Mouse (Mus musculus): ENCODE data around the gene Cfap20.

Gene Cfap20

DNA sequence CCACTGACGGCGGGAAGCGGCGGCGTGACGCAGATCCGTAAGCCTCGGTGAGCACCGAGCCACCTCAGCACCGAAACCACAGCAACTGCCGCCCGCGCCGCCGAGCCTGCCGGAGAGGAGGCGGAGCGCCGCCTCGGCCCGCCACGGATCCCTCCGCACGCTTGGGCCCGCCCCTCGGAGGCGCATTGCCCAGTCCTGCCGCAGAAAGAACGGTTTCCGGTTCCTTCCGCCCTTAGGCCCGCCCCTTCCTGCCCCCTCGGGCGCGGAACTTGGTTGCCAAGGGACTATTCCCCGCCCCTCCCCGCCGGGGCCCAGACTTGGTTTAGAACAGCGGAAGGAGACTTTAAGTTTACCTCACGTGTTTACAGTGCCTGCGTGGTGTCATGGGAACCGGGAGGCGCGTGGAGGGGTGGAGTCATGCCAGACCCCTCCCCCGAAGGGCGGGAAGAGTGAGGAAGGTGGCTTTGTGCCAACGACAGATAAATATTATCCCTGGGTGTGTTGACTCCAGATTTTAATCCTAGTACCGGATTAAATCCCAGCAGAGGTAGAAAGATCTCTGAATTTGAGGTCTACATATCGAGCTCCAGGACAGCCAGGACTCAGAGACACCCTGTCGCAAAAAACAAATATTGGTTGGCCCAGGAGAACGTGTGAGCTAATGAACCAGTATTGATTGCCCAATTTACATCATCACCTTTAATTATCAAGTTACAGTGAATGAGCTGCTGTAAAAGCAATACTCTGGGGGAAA, at the start of gene Cfap20:
Gene Cfap20, minus strand, starts transcription at position 184 of the 754 bp plus-strand sequence.
- DNase-seq = peak; percentile 100

DNA sequence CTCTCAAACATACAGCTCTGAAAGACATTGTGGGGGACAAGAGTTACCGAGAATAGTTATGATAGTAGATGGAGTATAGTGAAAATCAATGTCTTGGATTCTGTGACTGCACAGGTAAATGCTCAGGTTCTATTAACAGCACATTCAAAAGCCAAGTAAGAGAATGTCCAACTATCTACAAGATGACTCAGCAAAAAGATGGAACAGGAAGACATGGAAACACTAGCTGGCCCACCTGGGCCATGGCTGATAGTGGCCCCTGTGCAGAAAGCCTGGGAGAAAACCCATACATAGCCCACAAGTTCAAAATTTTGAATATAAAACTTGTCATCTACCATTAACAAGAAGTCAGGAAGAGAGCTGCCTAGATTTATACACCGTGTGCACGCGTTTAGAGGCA, 35.3 kb upstream of the Cfap20 start:
- DNase-seq = no peak

DNA sequence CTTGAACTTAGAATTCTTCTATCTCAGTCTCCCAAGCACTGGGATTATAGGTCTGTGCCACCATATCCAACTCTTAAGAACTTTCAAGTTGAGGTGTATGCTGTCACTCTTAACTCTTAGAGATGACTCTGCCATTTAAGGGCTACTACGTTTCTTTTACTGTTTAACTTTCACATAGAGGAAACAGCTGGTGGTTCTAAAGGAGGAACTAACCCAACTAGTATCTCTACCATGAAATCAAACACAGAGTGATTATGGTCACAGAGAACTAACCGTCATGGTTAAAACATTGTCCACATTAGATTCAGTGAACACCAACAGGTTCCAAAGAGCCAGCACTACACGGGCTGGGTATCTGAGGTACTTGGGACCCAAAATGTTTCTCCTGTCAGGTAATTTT, 34.3 kb upstream of the Cfap20 start:
- no peak for DNase-seq

DNA sequence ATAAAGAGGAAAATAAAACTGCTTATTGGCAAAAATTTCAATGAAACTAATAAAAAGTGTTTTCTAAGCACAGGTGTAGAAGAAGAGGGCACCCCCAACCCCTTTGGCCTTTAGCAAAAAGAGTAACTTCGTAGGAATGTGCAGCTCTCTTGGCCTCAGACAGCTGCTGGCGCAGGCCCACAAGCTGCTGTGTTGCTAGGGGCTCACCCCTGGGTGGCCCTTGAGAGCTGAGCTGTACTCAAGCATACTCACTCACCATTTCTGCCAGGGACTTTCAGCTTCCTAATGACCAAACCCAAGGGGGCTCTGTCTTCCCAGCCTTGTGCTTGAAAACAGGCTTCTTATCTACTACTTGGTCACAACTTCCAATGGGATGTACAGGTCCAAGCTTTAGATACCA, 31.9 kb upstream of the Cfap20 start:
- DNase-seq = no peak

DNA sequence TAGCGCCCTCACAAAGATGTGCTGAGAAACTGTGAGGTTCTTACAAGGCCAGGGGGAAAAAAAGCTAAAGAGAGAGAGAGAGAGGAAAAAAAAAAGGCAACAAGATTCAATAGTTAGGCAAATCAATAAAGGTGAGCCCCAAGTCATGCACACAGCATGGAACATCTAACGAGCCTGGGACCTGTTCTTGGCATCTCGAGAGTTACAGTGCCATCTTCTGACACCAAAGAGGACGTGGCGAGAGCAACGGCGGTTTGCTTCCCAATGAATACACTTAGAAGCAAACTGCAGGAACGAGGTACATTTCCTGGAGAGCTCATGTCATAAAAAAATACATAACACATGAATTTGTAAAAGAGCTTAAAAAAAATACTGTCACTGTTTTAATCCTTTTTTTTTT, 17.8 kb upstream of the Cfap20 start:
- no peak for DNase-seq

DNA sequence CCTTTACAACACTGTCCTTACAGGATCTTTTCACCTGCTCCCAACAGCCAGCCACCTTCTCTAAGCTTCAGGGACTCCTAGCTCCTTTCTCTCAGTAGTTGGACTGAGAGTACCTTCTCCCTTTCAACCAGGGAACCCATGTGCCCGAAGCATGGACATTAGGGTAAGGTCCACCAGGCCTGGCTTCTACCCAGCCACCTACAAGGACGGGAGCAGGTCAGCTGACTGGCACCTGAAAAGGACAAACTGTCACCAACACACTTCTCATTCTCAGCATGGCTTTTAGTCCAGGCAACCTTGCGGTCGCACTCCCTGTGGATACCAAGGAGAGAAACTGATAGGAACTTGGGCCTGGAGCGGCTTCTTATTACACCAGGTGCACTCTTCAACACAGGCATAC, 15.6 kb upstream of the Cfap20 start:
- no peak for DNase-seq

DNA sequence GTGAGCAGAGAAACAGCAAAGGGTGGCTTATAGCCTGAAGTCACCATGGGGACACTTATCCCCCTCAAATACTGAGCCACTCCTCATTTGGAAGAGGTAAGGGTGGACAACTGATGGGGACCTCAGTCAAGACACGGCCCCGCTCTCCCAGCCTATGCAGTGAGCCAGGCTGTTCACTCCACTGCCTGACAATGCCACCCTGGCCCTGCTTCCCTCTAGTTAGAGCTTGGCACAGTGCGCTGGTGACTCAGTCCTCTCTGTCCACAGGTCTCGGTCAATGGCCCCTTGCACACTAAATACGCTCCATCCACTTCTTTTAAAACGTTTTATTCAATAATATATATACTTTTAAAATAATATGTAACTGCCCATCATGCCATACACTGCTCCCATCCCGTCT, 13.0 kb upstream of the Cfap20 start:
- DNase-seq = no peak

DNA sequence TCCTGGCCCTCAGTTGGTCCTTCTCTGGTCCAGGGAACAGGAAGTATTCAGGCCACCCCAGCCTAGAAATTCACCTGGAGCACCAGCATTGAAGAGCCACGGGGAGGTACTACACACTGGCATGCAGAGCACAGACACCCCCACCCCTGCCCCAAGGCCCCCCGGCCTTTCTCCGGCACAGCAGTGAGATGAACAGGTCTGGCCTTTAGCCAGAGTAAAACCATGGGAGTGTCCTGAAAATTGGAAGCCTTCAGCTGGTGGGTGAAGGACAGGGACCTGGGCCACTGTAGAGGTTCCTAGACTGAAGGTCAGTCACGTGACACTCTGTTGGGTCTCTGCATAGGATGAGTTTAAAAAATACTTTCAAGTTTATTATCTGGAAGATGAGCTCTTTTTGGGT, 10.4 kb upstream of the Cfap20 start:
- no peak for DNase-seq

DNA sequence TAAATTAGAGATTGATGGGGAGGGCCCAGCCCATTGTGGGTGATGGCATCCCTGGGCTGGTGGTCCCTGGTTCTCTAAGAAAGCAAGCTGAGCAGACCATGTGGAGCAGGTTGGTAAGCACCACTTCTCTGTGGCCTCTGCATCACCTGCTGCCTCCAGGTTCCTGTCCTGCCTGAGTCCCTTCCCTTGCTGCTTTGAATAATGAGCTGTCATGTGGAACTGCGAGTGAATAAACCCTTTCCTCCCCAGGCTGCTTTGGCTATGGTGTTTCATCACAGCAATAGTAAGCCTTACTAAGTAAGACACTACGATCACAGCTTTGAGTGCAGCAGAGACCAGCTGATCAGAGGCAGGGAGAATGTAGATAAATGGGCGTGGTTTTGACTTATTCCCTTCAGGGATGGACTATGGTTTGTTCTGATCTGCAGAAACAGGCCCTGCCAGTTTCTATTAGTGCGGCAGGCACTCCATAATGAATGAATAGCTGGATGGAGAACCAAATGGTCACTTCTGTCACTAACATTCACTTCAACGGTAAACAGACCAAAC, 6.9 kb upstream of the Cfap20 start:
- DNase-seq = no peak

DNA sequence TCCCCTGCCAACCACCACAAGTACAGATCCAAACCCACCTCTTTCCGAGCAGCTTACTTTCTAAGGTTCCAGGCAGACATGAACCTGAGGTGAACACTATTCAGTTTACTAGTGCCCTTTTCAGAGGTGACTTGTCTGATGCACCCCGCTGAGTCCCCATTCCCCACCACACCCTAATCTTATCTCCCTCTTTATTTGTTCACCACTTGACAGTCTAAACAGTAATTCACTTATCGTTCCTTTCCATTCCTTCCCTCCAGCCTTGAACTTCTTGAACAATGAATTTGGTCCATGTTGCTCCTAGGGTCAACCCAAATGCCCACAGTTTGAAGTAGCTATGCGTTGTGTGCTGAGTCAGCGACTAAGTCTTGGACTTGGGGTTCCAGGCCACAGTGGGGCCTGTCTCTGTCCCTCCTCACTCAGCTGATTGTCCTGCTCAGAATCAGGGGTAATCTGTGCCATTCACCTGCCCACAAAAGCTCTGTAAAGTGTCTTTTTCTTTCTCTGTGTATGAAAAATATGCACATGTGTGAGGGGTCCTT, 5.6 kb upstream of the Cfap20 start:
- DNase-seq = no peak

DNA sequence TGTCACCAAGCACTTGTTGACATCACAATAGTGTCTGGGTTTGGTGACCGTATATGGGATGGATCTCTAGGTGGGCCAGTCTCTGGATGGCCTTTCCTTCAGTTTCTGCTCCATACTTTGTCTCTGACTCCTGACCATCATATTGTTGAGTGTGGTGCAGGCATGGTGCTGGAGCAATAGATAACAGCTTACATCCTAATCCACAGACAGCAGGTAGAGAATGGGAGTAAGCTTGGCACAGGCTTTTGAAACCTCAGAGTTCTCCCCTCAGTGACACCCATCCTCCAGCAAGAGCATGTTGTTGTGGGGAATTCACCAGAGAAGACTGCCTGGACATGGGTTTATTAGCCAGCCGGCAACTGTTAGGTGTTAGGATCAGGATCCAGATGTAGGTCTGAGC, 4.8 kb upstream of the Cfap20 start:
- no peak for DNase-seq

DNA sequence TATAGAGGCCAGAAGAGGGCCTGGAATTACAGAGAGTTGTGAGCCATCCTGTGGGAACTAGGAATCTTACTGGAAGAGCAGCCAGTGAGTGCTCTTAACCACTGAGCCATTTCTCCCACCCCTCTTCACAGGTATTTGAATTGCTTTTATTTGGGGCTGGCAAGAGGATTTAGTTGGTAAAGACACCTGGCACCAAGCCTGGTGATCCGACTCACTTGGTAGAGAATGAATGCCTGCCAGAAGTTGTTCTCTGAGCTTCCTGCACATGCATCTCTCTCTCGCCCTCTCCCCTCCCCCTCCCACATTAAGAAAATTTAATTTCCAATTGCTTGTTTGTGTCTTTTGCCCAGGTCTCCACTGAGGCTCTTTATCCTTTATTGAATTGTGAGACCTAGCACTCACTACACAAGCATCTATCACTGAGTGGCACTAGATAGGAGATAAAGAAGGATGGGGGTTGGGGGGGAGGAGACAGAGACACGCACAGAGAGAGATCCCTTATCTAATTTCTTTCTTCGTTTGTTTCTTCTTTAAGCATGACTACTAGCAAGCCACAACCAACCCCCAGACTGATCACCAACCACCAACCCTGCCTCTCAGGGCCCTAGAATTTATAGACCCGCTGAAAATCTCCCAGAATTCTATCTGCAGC, 2.8 kb upstream of the Cfap20 start:
- DNase-seq = no peak

DNA sequence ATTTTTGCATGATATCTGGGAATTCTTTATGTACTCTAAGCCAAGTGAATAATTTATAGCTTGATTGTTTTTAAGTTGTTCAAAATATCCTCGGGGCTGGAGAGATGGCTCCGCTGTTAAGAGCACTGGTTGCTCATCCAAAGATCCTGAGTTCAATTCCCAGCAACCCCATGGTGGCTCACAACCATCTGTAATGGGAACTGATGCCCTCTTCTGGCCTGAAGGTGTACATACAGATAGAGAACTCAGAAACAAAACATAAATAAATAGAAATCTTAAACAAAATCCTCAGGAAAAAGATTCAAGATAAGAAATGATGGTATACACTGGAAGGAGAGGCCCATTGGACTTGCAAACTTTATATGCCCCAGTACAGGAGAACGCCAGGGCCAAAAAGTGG, 1.3 kb upstream of the Cfap20 start:
- no peak for DNase-seq

DNA sequence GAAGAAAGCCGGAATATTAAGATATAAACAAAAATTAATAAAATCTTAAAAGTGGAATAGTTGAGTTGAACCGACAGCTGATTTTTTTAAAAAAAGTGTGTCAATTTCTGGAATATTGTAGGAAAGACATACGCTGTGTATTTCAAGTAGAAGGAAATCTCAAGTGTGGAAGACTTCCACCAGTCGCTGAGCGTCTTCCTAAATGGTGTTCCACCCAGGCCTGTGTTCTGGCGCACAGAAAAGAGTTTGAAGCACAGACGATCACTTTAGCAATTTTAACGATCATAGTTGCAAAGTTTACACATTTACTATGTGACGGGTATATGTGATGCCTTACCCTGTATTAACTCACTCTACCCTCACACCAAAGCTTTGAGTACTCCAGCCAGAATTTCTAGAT, 802 bp upstream of the Cfap20 start:
- no peak for DNase-seq

DNA sequence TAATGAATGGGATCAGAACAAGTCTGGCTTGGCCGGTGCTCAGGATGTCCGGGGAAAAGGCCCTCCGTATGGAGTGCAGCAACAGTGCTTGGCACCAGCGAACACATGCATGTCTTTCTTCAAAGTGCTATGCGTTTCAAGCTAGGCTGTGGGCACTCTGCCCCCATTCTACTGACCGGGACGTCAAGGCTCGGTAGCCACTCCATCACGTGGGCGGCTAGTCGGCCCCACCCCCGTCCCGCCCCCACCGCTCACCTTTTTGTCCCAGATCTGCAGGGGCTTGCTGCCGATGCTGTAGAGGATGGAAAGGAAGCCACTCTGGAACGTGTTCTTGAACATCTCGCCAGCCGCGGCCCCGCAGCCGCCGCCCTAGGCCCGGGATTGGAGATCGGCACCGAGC, 436 bp downstream of the Cfap20 start:
- no peak for DNase-seq

DNA sequence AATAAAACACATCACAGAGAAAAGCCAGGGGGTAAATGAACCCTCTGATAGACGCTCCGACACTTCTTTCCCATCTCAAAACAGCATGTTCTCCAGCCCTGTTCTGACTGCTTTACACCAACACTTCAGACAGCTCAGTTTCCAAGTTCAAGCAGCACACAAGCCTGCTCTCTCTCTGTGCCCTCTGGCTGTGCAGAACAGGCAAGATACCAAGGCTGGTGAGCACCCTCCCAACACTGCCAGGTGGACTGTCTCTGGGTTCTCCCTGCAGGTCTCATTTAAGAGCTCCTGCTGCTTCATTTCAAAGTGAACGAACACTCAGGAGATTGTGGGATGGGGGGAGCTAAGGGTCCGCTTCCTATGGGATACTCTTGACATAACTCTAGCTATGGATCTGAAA, 1.5 kb downstream of the Cfap20 start:
- DNase-seq = no peak

DNA sequence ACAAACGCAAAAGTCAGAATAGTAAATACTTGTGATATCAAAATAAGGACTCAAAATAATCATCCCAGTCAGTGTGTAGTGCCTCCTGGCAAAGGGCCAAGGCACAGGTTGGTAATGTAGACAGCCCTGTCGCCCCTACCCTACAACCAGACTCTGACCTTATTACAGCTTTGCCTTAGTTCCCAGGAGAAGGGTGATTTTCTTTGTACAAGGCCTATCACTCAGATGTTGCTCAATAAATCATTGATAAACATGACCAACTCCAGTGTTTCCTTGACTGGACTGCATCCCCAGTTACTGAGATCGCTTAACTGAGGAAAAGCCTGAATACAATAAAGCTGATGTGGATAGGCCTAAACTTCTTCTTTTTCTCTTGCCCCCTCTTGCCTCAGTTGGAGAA, 2.2 kb downstream of the Cfap20 start:
- peak; percentile 11 for DNase-seq

DNA sequence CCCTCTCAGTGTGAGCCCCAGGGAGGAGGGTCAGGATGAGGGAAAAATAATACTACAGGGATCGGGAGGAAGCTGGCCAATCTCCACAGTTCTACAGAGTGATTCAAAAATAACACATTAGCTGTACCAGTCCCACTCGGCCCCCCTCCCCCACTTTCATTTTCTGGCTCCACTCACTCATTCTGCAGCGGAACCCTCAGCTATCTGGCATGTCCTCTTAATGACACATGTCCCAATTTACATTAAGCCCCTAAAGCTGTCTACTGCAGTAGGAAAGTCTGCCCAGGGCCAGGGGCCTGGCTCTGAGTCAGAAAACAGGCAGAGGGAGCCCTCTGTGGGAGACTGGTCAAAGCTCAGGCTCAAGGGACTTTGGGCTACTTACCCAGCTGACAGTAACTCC, 4.7 kb downstream of the Cfap20 start:
- peak; percentile 17 for DNase-seq

DNA sequence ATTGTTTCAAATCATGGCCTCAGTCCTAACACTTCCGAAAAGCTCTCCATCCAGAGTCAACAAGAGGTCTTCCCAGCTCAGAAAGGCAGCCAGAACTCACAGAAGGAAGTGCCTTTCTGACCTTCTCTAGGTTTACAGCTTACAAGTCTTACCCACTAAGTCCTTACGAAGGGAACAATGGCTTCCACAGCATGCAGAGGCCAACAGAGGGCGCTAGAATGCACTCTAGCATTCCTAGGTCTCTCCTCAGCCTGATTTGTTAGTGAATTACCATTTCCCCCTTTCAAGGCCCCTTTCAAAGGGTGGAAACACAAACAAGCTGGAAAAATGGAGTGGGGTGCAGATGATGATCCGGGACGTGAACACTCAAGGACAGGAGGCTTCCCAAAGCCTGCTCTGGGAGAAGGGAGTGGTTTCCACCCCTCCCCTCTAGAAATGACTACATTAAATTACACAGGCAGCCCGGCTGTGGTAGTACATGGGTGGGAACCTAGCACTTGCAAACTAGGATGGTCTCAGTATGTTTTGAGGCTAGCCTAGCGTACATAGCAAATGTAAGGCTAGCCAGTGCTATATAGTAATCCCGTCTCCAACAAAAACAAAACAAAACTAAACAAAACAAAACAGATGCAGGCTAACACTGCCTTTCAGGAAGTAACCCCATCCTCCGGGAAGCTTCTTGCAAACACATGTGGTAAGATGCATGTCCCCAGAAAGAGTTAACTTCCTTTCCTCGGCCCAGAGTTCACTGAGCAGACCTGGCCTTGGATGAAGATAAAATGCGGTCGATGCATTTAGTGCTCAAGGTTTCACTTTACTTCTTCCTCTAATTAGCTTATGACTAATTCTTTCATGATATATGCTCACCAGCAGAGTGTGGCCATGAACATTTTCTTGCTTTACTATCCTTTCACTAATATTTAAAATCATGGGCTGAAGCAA, 6.8 kb downstream of the Cfap20 start:
- peak; percentile 44 for DNase-seq

DNA sequence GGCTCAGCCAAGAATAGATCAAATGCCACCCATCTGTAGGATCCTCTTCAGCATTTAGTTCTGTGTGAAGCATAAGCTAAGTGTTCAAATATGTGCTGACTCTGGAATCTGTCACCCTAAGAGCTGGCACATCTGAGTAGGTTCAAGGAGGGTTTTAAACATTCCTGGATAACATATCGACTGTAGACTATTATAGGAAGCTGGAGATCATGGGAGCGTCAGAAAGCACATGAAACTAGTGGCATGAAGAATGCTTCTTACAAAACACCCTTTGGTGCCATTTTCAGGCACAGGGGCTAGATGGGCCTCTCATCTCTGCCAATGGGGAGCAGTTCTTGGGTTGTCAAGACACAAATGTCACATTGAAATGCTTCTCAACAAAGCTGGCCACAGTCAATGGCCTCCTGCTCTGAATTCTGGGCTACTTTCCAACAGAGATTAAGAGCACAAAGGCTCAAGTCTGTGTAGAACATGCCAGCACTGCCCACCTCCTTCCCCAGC, 7.8 kb downstream of the Cfap20 start:
- peak; percentile 13 for DNase-seq

DNA sequence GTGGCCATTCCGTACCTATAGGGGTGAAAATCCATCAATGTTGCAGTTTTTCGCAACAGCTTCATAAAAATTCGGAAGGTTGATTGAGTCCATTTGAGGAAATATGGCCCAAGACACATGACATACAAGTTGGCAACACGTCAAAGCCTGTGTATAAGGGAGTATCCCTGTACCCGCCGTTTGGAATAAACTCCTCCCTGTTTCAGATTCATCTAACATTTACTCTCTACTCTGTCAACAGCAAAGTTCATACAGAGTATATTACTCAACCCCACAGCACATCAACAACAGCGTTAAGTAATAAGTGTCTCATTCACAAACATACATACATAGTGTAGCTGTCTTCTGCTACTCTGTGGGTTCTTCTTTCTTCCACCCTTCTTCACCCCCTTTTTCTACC, 10.0 kb downstream of the Cfap20 start:
- DNase-seq = no peak

DNA sequence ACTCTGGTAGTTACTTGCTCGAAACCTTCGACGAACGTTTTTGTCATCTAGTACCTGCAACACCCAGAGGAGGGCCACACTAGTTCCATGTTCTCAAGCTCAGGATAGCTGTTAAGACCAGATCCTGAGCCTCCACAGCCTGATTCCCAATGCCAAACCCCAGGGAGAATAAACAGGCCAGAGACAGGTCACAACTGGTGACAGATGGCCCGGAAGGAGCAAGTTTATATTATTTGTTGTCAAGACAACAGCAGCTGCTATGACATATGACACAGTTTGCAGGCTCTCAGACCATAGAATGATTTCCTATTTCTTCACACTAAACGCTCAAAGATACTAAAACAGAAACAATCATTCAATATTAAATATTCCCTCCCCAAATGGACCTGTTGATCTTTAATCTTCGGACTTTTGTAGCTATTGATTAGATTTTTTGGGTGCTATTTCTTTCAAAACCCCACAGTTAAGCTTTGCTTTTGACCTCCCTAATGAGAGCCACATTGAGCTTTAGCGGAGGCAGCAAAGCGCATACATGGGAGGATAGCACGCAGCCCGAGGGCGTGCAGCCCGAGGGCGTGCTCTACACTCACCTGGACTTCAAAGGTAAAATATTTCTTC, 12.4 kb downstream of the Cfap20 start:
- DNase-seq = no peak
